Mouse (Mus musculus): Measurements from ENCODE around the gene Rprd2. TPM values are rescaled to one million over a fixed set of nuclear protein-coding genes. Genes with fewer than 3 reads are reported as not detected.
A peak's percentile ranks its signal among the peaks of the same experiment; 100 is the strongest.
"Not testable (repeated sequence)": the region's sequence is repeated elsewhere in the genome, so short reads cannot be mapped to it uniquely, and the experiment has no call there.

Rprd2 gene
- total RNA-seq (2021): 10 to 100 TPM; 41.9 to 43.8 TPM

DNA sequence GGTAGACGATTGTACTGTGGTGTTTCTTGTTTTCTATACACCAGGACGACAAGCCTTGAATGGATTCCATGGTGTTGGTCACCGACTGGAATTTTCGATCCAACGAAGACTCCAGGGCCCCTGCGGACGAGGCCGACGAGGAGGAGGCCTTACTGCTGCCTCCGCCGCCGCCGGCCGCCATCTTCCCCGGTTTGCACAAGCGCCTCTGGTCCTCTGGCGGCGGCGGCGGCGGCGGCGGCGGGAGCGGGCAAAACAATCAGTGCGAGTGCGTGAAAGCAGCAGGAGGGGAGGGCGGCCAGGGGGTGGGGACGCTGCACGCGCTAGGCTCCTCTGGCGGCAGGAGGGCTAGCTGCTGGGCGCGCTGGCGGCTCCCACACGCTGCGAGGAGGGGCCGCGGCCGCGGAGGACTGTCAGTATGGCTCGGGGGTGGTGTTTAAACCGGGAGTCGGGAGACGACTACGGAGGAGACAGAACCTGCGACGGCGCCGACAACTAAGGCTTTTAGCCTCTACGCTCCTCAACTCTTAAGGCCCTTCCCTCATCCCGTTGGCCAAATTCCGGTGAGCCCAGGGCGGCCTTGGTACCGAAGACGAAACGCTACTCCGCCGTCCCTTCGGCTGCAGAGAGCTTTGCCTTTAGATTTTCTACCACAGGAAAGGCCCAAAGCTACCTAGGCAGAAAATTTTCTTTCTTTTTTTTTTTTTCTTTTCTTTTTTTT lies at the start of gene Rprd2:
Rprd2 (minus strand) TSS at position 293 of the 718 bp plus-strand sequence.
- peak; percentile 80 to 87 for DNase-seq
- intact Hi-C loops (cut with DNase I): loop anchor here (2.0 kb wide), 1 partner anchor 36 kb away; the partner anchor contains the start of gene Prpf3

- DNase-seq: no peak
- intact Hi-C loops (cut with DNase I): no loop called here
These were observed 48.7 kb upstream of the Rprd2 start for GRCm38 (mm10) chr3:95867408-95867807.

- DNase-seq: no peak
- intact Hi-C loops (cut with DNase I): no loop called here
These were observed 47.4 kb upstream of the Rprd2 start for GRCm38 (mm10) chr3:95866071-95866470.

DNA sequence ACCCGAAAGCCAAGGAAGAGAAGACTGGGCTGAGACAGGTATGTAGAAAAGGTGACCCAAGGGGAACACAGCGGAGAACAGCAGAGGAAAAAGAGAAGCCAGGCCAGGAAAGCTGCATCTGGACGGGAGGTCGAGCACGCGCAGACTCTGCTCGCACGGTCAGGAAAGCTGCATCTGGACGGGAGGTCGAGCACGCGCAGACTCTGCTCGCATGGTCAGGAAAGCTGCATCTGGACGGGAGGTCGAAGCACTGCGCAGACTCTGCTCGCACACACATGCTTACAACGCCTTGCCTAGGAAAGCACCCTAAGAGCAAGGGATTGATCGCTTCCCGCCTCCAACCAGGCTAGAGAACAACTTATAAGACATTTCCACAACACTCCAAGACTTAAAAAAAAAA lies 46.9 kb upstream of the Rprd2 start:
- no peak for DNase-seq
- intact Hi-C loops (cut with DNase I): no loop called here

GRCm38 (mm10) chr3:95865050-95865449 lies 46.4 kb upstream of the Rprd2 start:
- peak; percentile 17 to 29 for DNase-seq
- intact Hi-C loops (cut with DNase I): no loop called here

DNA sequence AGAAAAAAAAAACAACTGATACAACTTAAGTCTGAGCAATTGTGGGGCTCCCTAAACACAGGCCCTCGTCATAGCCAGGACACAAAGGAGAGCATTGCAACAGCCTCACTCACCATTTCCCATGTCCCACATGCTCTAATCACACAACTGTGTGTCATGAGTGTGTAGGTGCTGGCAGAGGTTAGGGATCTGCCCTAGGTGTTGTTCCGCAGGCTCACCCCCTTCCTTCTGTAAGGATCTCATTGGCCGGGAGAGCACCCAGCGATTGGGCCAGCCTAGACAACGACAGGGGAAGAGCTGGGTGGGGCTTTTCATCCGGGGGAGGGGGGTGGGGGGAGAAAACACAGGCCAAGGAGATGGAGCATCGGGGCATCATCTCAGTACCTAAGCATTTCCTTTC lies 44.9 kb upstream of the Rprd2 start:
- intact Hi-C loops (cut with DNase I): loop anchor here (5.0 kb wide), 2 partner anchors 99 to 189 kb away; no protein-coding TSS in a partner anchor
- DNase-seq: no peak

GRCm38 (mm10) chr3:95861796-95862195 lies 43.1 kb upstream of the Rprd2 start:
- peak; percentile 62 to 66 for DNase-seq
- intact Hi-C loops (cut with DNase I): loop anchor here (1.0 to 5.0 kb wide), 3 partner anchors 46 to 191 kb away; no protein-coding TSS in a partner anchor

DNA sequence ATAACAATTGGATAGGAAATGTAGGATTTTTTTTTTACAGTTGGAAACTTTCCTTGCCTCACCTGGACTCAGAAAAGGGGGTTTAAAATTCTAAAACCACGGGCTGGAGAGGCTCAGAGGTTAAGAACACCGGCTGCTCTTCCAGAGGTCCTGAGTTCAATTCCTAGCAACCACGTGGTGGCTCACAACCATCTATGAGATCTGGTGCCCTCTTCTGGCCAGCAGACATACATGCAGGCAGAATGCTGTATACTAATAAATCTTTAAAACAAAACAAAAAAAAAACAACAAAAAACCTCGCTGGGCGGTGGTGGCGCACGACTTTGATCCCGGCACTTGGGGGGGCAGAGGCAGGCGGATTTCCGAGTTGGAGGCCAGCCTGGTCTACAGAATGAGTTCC lies 42.6 kb upstream of the Rprd2 start:
- intact Hi-C loops (cut with DNase I): loop anchor here (5.0 kb wide), 2 partner anchors 101 to 191 kb away; no protein-coding TSS in a partner anchor
- DNase-seq: no peak

- intact Hi-C loops (cut with DNase I): loop anchor here (5.0 kb wide), 2 partner anchors 102 to 192 kb away; no protein-coding TSS in a partner anchor
These were observed 41.7 kb upstream of the Rprd2 start for GRCm38 (mm10) chr3:95860323-95860722.

DNA sequence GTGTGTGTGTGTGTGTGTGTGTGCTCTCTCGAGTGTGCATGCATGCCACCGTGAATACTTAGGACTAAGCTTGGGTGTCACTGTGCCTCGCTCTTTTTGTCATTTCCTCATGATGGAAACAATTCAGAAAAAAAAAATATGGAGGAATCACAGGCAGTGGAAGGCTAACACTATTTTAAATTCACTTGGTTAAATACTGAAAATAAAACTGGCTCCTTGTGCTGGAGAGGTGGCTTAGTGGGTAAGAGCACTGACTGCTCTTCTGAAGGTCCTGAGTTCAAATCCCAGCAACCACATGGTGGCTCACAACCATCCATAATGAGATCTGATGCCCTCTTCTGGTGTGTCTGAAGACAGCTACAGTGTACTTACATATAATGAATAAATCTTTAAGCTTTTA lies 39.6 kb upstream of the Rprd2 start:
- intact Hi-C loops (cut with DNase I): not testable (repeated sequence)

More at GRCm38 (mm10) chr3:95860323-95860722, 41.7 kb upstream of the Rprd2 start:
- DNase-seq: no peak

DNA sequence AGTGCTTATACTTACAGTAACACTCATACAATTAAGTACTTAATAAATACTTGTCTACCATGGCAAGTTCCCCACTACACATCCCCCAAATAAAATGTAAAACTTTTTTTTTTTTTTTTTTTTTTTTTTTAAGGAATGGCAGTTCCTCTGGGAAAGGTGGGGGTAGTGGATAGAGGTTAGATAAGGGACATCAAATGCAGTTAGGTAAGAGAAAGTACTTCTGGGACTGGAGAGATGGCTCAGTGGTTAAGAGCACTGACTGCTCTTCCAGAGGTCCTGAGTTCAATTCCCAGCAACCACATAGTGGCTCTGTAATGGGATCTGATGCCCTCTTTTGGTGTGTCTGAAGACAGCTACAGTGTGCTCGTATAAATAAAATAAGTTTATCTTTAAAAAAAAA lies 38.4 kb upstream of the Rprd2 start:
- intact Hi-C loops (cut with DNase I); DNase-seq: not testable (repeated sequence)

More for the DNA sequence above, 39.6 kb upstream of the Rprd2 start:
- DNase-seq: not testable (repeated sequence)

GRCm38 (mm10) chr3:95856115-95856514 lies 37.5 kb upstream of the Rprd2 start:
- DNase-seq: no peak
- intact Hi-C loops (cut with DNase I): no loop called here

DNA sequence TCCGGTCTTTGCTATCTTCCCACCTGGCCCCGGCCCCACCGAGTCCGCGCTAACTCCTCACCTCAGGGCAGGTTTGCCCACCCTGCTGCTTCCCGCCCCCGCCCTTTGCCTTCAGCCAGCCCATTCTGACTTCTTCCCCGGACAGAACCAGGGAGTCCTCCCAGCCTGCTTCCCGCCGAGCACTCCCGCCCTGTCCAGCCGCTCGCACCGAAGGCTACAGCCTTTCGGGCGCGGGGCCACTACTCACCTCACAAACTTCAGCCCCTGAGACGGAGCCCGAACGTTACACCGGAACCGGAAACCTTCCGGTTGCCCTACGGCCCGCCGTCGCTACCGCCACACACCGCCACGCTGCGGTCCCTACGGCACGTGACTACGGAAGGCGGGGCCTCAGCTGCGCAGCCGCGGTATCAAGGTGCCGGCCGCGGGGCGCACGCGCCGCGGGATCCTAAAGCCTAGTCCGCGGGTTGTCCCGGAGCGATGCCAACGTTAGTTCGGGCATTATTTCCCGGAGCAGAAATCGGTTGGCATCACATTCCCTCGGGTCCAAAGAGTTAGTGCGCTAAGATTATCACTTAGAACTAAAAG lies 36.9 kb upstream of the Rprd2 start, which contains the start of gene Prpf3:
Prpf3 (minus strand) TSS at position 384 of the 588 bp plus-strand sequence.
- intact Hi-C loops (cut with DNase I): loop anchor here (2.0 kb wide), 1 partner anchor 37 kb away; the partner anchor contains the start of gene Rprd2
- peak; percentile 96 for DNase-seq

GRCm38 (mm10) chr3:95851317-95851716 lies 32.7 kb upstream of the Rprd2 start:
- no peak for DNase-seq
- intact Hi-C loops (cut with DNase I): no loop called here

DNA sequence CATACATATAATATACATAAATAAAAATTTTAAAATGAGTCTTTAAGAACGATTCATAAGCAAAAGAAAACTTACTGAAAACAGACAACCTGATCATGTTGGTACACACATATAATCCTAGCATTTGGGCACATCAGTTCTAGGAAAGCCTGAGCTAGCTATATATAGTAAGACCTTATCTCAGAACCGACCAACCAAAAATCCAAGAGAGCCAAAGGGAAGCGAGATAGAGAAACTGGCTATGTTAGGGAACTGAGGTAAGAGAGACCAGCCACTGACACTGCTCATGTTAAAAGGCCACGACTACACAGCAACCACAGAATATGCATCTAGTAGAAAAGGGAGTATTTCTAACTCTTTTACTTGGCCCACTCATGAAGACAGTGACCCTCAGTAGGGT lies 31.9 kb upstream of the Rprd2 start:
- intact Hi-C loops (cut with DNase I): no loop called here
- no peak for DNase-seq

DNA sequence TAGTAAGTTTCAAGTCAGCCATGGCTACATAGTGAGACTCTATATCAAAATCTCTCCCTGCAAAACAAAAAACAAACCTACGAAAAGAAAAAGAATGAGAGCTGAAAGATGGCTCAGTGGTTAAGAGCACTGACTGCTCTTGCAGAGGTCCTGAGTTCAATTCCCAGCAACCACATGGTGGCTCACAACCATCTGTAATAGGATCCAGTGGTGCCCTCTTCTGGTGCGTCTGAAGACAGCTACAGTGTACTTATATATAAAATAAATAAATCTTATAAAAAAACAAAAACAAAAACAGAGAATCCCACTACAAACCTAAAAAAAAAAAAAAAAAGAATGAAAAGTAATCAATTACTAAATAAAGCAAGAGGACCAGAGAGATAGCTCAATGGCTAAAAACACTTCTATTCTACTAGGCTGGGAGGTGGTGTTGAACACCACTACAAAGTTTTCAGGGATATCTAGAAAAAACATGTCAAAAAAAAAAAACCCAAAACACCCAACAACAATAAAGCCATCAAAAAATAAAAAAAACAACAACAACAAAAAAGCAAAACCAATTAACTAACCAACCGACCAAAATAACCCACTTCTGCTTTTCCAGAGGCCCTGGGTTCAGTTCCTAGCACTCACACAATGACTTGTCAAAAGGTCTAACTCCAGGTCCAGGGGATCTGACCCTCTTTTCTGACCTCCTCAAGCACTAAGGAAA lies 24.0 kb upstream of the Rprd2 start:
- intact Hi-C loops (cut with DNase I): loop anchor here (10.0 kb wide), 1 partner anchor 328 kb away; no protein-coding TSS in a partner anchor
- DNase-seq: no peak

DNA sequence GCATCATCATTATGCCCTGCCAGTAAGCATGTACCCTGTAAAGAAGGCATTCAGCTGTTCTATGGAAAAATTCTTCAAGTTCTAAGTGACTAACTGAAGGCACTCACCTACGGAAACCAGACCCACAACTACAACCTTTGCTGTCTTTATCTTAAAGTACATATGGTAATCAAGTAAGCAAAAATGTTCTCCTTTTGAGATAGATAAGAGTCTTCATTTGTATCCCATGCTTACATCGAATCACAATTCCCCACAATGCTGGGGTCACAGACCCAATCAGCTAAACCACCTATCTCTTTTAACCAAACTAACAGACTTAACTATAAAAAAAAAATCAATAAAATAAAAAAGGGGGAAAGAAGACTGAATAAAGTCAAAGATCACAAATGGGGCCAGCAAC lies 20.6 kb upstream of the Rprd2 start:
- DNase-seq: no peak
- intact Hi-C loops (cut with DNase I): no loop called here

GRCm38 (mm10) chr3:95829053-95829452 lies 10.4 kb upstream of the Rprd2 start:
- intact Hi-C loops (cut with DNase I): no loop called here
- DNase-seq: no peak

- intact Hi-C loops (cut with DNase I): no loop called here
These were observed 7.6 kb upstream of the Rprd2 start for GRCm38 (mm10) chr3:95826275-95826674.

GRCm38 (mm10) chr3:95820046-95821010 lies 1.7 kb upstream of the Rprd2 start:
- intact Hi-C loops (cut with DNase I): no loop called here
- DNase-seq: no peak

More at GRCm38 (mm10) chr3:95826275-95826674, 7.6 kb upstream of the Rprd2 start:
- no peak for DNase-seq
